Mouse (Mus musculus): Measurements from ENCODE around the gene Ptpn6.

GRCm38 (mm10) chr6:124757351-124757880, 18.9 kb upstream of the Ptpn6 start:
- TF ChIP-seq CTCF (IDR thresholded peaks at IDR 0.05; ENCODE audit: low read depth) (no peak), EP300 (IDR thresholded peaks at IDR 0.05; ENCODE audit: low read depth) (no peak)

Data from liver, embryonic 14.5 days (tissue).